Mouse (Mus musculus) bone marrow, adult 2 months (tissue): ENCODE measurements around the gene Stat3. TPM values are rescaled to one million over a fixed set of nuclear protein-coding genes. Genes with fewer than 3 reads are reported as not detected.

Experiments
- H3K27ac ChIP-seq: fragments of 200-500 bp; 2 replicates; pipeline ENCODE4 v1.5.1; 2012; ENCODE audit warnings: low read depth, mild to moderate bottlenecking, control low read depth, inconsistent platforms, low read length; ENCODE audit not compliant: control insufficient read depth, poor library complexity, insufficient read depth
- H3K4me1 ChIP-seq: fragments of 200-500 bp; 2 replicates; pipeline ENCODE4 v1.6.1; 2011; ENCODE audit warnings: low read length; ENCODE audit not compliant: control insufficient read depth, insufficient read depth
- H3K4me3 ChIP-seq: fragments of 200-500 bp; replicated peaks from 2 replicates; pipeline ENCODE3; 2011; ENCODE audit warnings: mild to moderate bottlenecking, low read depth, low read length, control low read depth; ENCODE audit not compliant: control insufficient read depth
- CTCF ChIP-seq: fragments of 200-500 bp; IDR thresholded peaks from 2 replicates; pipeline ENCODE4 v1.5.1; 2011; ENCODE audit warnings: low read length, control low read depth; ENCODE audit not compliant: control insufficient read depth, insufficient read depth
- POLR2A ChIP-seq: fragments of 200-500 bp; IDR thresholded peaks from 2 replicates; pipeline ENCODE4 v1.6.1; 2011; ENCODE audit warnings: low read depth, mild to moderate bottlenecking, control low read depth, low read length, borderline replicate concordance; ENCODE audit not compliant: control insufficient read depth
- WGBS: fragments of 180-500 bp; shearing (Covaris S2); methylation state at CpG from one replicate; pipeline ENCODE4 v1.1.7; 2018; 5-methylcytosine and 5-hydroxymethylcytosine counted together
- polyA plus RNA-seq: library from polyadenylated mRNA; stranded (reverse); fragments of >200 nt; gene quantifications from 2 replicates; pipeline ENCODE4 v1.2.4, GENCODE M21; 2011; ENCODE audit warnings: low replicate concordance; ENCODE audit not compliant: missing spikeins, insufficient read depth, insufficient read length

Stat3 gene
- polyA plus RNA-seq, 1 experiment, result 60.0 TPM

DNA sequence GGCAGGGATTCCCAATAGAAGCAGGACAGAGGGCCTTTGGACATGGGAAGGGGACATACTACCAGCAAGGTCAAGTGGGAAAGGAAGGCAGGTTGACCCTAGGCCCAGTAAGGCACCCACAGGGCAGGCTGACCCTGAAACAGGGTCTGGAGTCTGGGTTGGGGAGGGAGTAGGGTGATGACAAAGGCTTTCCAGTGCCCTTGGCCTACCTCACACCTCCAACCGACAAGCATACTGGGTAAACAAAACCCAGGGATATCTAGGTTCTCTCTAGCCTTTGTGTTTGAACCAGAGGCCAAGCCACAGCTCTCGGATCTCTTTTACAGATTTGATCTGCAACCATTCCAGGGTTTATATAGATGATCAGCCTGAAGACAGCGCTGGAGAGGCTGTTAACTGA lies 51.6 kb downstream of the Stat3 start:
- Histone ChIP-seq H3K4me1 (peaks cover 2% of the 10 kb centered on the region; the same call in 1 of the 2 replicates), H3K27ac (no peak overlapping the region), H3K4me3 (no peak overlapping the region)
- 76% methylated on average over 3 of the region's 3 CpGs for WGBS
- TF ChIP-seq CTCF (no peak), POLR2A (no peak)

GRCm38 (mm10) chr11:100887236-100887635 lies 52.1 kb downstream of the Stat3 start:
- no peak overlapping the region for H3K4me3 ChIP-seq
- no peak for TF ChIP-seq POLR2A
- TF ChIP-seq CTCF, result no peak
- no peak overlapping the region for H3K27ac ChIP-seq
- H3K4me1 ChIP-seq, result peaks cover 2% of the 10 kb centered on the region; the same call in 1 of the 2 replicates
- WGBS, result 89% methylated on average over 4 of the region's 4 CpGs

- no peak overlapping the region for H3K4me3 ChIP-seq
- H3K4me1 ChIP-seq, result peaks cover 2% of the 10 kb centered on the region; the same call in 1 of the 2 replicates
- peak overlapping the region; percentile 60 for H3K27ac ChIP-seq
- TF ChIP-seq CTCF (no peak), POLR2A (no peak)
- 59% methylated on average over 8 of the region's 8 CpGs for WGBS
These were observed 53.1 kb downstream of the Stat3 start for GRCm38 (mm10) chr11:100886188-100886740.

DNA sequence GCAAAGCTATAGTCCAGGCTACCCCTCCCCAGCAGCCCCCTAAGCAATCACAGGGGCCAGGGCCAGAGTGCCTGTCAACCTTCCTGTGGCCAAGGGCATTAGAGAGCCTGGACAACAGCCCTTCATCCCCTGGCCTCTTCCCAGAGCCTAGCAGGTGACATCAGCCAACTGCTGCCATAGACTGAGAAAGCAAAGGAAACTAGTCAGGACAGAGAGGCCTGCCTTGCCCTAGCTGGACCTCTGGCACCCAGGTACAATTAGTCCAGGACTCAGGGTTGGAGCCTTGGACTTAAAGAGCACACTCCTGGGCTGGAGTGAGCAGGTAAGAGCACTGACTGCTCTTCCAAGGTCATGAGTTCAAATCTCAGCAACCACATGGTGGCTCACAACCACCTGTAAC lies 53.9 kb downstream of the Stat3 start:
- no peak overlapping the region for H3K27ac ChIP-seq
- no peak for TF ChIP-seq POLR2A
- TF ChIP-seq CTCF, result no peak
- H3K4me3 ChIP-seq, result no peak overlapping the region
- H3K4me1 ChIP-seq, result peaks cover 2% of the 10 kb centered on the region; the same call in 1 of the 2 replicates

GRCm38 (mm10) chr11:100883640-100884039 lies 55.7 kb downstream of the Stat3 start:
- TF ChIP-seq POLR2A (no peak), CTCF (no peak)
- Histone ChIP-seq H3K4me3 (no peak overlapping the region), H3K4me1 (peaks cover 2% of the 10 kb centered on the region; the same call in 1 of the 2 replicates), H3K27ac (no peak overlapping the region)
- 92% methylated on average over 10 of the region's 10 CpGs for WGBS

DNA sequence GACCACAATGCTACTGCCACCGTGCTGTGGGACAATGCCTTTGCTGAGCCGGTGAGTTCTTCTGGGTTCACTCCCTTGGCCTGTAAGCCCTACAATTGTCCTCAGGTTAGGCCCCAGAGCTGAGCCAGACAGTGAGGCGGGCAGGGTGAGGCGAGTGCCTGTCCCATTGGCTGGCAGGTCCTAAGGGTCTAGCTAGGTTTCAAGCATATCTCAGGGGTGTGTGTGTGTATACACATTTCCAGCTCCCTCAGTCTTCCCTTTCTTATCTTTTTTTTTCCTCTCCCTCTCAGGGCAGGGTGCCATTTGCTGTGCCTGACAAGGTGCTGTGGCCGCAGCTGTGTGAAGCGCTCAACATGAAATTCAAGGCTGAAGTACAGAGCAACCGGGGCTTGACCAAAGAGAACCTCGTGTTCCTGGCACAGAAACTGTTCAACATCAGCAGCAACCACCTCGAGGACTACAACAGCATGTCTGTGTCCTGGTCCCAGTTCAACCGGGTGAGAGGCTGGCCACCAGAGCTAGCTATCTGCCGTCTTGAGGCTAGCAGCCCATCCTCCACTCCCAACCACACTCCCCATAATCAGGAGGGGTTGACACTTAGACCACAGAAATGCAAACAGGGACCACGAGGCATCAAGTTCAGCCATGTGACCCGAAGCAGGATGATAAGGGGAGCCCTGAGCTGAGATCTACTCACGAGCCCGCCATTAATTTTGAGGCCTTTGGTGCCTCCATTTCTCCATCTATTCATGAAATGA lies 59.8 kb downstream of the Stat3 start:
- no peak overlapping the region for H3K4me3 ChIP-seq
- no peaks in the 10 kb centered on the region for H3K4me1 ChIP-seq
- 59% methylated on average over 15 of the region's 15 CpGs for WGBS
- H3K27ac ChIP-seq, result no peak overlapping the region
- TF ChIP-seq CTCF, result no peak

- H3K4me3 ChIP-seq, result no peak overlapping the region
- 85% methylated on average over 3 of the region's 3 CpGs for WGBS
- TF ChIP-seq CTCF (no peak), POLR2A (no peak)
These were observed 63.6 kb downstream of the Stat3 start for GRCm38 (mm10) chr11:100875761-100876160.

DNA sequence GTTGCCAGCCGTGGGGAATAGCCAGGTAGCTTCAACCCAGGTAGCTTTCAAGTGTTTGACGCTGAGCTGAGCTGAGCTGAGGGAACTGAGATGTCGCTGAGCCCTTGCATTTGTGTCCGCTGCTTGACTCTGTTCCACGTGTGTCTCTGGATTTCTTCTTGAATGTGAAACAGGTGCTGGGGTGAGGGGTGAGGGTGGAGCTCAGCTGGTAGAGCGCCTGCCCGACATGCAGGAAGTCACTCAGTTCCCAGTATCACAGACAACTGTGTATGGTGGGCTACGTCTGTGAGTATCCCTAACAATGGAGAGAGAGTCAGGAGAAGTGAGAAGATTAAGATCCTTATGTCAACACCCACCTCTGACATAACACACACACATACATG lies 68.4 kb downstream of the Stat3 start:
- no peaks in the 10 kb centered on the region for H3K4me1 ChIP-seq
- H3K4me3 ChIP-seq, result no peak overlapping the region
- no peak for TF ChIP-seq CTCF
- no peak for TF ChIP-seq POLR2A
- H3K27ac ChIP-seq, result no peak overlapping the region
- WGBS, result 82% methylated on average over 8 of the region's 8 CpGs

More at GRCm38 (mm10) chr11:100875761-100876160, 63.6 kb downstream of the Stat3 start:
- Histone ChIP-seq H3K4me1 (no peaks in the 10 kb centered on the region), H3K27ac (no peak overlapping the region)

DNA sequence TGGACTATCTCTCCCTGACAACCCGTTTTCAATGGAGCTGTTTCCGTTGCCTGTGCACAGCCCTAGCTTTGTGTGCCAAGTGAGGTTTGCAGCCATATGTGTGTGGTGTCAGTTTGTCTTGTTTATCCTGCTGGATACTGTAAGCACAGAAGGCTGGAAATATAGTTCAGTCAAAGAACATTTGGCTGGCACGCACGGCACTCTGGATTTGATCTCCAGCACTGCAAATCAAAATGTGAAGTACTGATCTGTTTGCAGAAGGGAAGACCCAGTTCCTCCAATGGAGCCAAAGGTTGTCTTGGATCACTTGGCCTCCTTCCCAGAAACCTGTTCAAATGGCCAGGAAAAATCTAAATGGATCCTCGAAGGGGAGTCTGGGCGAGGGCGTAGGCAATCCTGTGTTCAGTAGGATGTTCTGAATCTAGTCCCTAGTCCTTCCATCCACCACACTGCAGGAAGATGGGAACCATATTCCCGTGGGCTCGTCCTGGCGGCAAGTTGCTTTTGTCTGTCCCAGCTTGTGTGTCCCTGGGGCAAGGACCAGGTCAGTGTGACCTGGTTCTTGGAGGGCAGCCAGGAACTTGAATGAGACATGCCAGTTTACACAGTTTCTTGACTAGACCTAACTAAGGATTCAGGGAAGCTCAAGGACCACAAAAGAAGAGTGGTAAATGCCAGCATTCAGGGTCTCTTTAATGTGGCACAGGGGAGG lies 68.9 kb downstream of the Stat3 start:
- Histone ChIP-seq H3K27ac (no peak overlapping the region), H3K4me1 (no peaks in the 10 kb centered on the region), H3K4me3 (no peak overlapping the region)
- TF ChIP-seq POLR2A (no peak), CTCF (no peak)
- 88% methylated on average over 10 of the region's 10 CpGs for WGBS
